Mouse (Mus musculus): ENCODE results near the gene Ccdc102a. TPM values are rescaled to one million over a fixed set of nuclear protein-coding genes. Genes with fewer than 3 reads are reported as not detected.
"Not testable (repeated sequence)": the region's sequence is repeated elsewhere in the genome, so short reads cannot be mapped to it uniquely, and the experiment has no call there.

Gene Ccdc102a
- polyA plus RNA-seq, 1 experiment from 2014 or later, result 5.4 TPM

- peak overlapping the region; percentile 14; the same call in 1 of the 2 replicates for H3K4me2 ChIP-seq (replicated peaks)
- peaks cover 45% of the 10 kb centered on the region for H3K36me3 ChIP-seq
- no peaks in the 10 kb centered on the region for H3K9me3 ChIP-seq
- WGBS, result 27% methylated on average over 5 of the region's 5 CpGs
- 0 out of 2 replicates have a peak overlapping the region, but pooled peaks have one; percentile 99 for H3K9ac ChIP-seq (replicated peaks)
- H3K27ac ChIP-seq (replicated peaks), result no peak overlapping the region
- peak; percentile 41; the same call in 1 of the 2 replicates for ATAC-seq (replicated peaks)
- H3K4me1 ChIP-seq, result peaks cover 18% of the 10 kb centered on the region
- H3K4me3 ChIP-seq, result peak overlapping the region; percentile 91
- H3K27me3 ChIP-seq, result no peaks in the 10 kb centered on the region
Measured at GRCm38 (mm10) chr8:94857011-94857345, 60.9 kb downstream of the Ccdc102a start.

DNA sequence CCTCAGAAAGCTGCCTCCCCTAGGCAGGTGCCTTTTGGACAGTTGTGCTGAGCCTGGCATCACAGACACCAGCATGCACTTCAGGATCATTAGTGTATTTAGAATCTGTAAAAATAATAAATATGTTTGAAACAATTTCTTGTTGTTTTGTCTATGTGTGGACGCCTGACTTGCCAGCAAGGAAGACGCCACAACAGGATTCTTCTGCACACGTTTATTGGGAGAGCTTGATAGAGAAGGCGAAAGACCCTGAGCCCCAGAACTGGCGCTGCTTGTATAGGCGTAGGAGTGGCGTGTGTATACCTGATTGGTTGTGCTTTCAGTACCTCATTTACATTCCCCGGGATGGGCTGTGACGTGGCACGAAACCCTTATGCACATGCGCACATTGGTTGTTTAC is 63.1 kb downstream of the Ccdc102a start:
- H3K9me3 ChIP-seq; H3K4me3 ChIP-seq; H3K4me2 ChIP-seq (replicated peaks); H3K27me3 ChIP-seq; H3K9ac ChIP-seq (replicated peaks); H3K27ac ChIP-seq (replicated peaks); ATAC-seq (replicated peaks): not testable (repeated sequence)
- 90% methylated on average over 11 of the region's 11 CpGs for whole genome bisulfite sequencing
- Histone ChIP-seq H3K4me1 (peaks cover 18% of the 10 kb centered on the region), H3K36me3 (peaks cover 51% of the 10 kb centered on the region)

Other genes with a start within 250 kb of the Ccdc102a start
- gene Pllp, start 221.8 kb downstream of the Ccdc102a start, polyA plus RNA-seq (2015; fragmentation: Nextera tagmentation; extraction: Ambion mirVana), result 1.3 and 1.5 TPM in 2 replicates
- not detected in 2 replicates for gene Ccl22, start 172.5 kb downstream of the Ccdc102a start, polyA plus RNA-seq (2015; fragmentation: Nextera tagmentation; extraction: Ambion mirVana)
- 15.2 and 17.3 TPM in 2 replicates for gene Cx3cl1, start 146.1 kb downstream of the Ccdc102a start, polyA plus RNA-seq (2015; fragmentation: Nextera tagmentation; extraction: Ambion mirVana)
- gene Ccl17, start 107.6 kb downstream of the Ccdc102a start, polyA plus RNA-seq (2015; fragmentation: Nextera tagmentation; extraction: Ambion mirVana), result 0.82 and 0.87 TPM in 2 replicates
- gene Coq9, start 79.8 kb downstream of the Ccdc102a start, polyA plus RNA-seq (2015; fragmentation: Nextera tagmentation; extraction: Ambion mirVana), result 57.2 and 59.6 TPM in 2 replicates
- gene Ciapin1, start 79.7 kb downstream of the Ccdc102a start, polyA plus RNA-seq (2015; fragmentation: Nextera tagmentation; extraction: Ambion mirVana), result 144 and 145 TPM in 2 replicates
- gene Polr2c, start 60.6 kb downstream of the Ccdc102a start, polyA plus RNA-seq (2015; fragmentation: Nextera tagmentation; extraction: Ambion mirVana), result 150 and 153 TPM in 2 replicates
- gene Dok4, start 41.8 kb downstream of the Ccdc102a start, polyA plus RNA-seq (2015; fragmentation: Nextera tagmentation; extraction: Ambion mirVana), result 63.6 and 69.2 TPM in 2 replicates
- 0.27 TPM in 1 of 2 replicates, not detected in the other for gene Adgrg5, start 5.6 kb upstream of the Ccdc102a start, polyA plus RNA-seq (2015; fragmentation: Nextera tagmentation; extraction: Ambion mirVana)
- gene Adgrg1, start 56.7 kb upstream of the Ccdc102a start, polyA plus RNA-seq (2015; fragmentation: Nextera tagmentation; extraction: Ambion mirVana), result 135 and 140 TPM in 2 replicates
- 1.0 and 1.2 TPM in 2 replicates for gene Adgrg3, start 99.6 kb upstream of the Ccdc102a start, polyA plus RNA-seq (2015; fragmentation: Nextera tagmentation; extraction: Ambion mirVana)
- gene Drc7, start 137.0 kb upstream of the Ccdc102a start, polyA plus RNA-seq (2015; fragmentation: Nextera tagmentation; extraction: Ambion mirVana), result 0.96 and 1.4 TPM in 2 replicates
- 41.8 and 42.3 TPM in 2 replicates for gene Katnb1, start 163.1 kb upstream of the Ccdc102a start, polyA plus RNA-seq (2015; fragmentation: Nextera tagmentation; extraction: Ambion mirVana)